Mouse (Mus musculus): ENCODE data around the gene Atp8a1. TPM values are rescaled to one million over a fixed set of nuclear protein-coding genes. Genes with fewer than 3 reads are reported as not detected.

Gene Atp8a1
- total and polyA plus RNA-seq, 3 experiments: 4.4 to 11.2 (median 5.5) TPM

GRCm38 (mm10) chr5:67652468-67652867 is 194.8 kb downstream of the Atp8a1 start:
- dilution Hi-C loops (cut with MboI; ENCODE audit: extremely low pct_ligation_motif_present, extremely low pct_unique_long_range_greater_than_20kb, low sequenced_read_pairs): no loop called here
- Histone ChIP-seq H3K36me3 (replicated peaks in 1 of 2; ENCODE audit: control insufficient read depth in 1 of 2, insufficient read depth in 1 of 2, low read length in 1 of 2) (peaks cover 10 to 40% of the 10 kb centered on the region in 2 experiments), H3K9ac (ENCODE audit: insufficient read depth, low read depth) (no peak overlapping the region)

DNA sequence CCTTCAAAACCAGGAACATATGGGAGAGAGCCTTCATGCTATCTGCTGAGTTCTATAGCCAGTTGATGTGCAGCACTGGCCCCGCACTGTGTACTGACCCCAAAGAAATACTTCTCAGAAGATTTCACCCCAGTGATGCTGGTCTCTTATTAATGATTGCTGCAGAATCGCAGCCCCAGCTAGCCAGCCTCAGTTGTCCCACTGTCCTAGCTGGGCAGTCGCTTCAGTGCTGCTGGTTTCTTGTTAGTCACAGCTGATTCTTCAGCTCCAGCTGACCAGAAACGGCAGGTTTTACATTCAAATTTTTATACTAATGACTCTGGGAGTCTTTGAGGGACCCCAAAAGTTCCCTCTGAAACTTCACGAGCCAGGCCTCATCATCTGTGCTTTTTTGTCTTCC is 197.2 kb downstream of the Atp8a1 start:
- Histone ChIP-seq H3K36me3 (replicated peaks in 1 of 2; ENCODE audit: control insufficient read depth in 1 of 2, insufficient read depth in 1 of 2, low read length in 1 of 2) (peaks cover 14 to 43% of the 10 kb centered on the region in 2 experiments), H3K9ac (ENCODE audit: insufficient read depth, low read depth) (no peak overlapping the region), H3K4me2 (ENCODE audit: insufficient read depth, low read depth, poor library complexity, severe bottlenecking) (no peak overlapping the region), H3K27me3 (replicated peaks) (no peaks in the 10 kb centered on the region), H3K4me3 (replicated peaks in 1 of 3; ENCODE audit: low read depth in 2 of 3, low read length in 2 of 3, poor library complexity in 1 of 3) (no peak overlapping the region), H3K9me3 (replicated peaks; ENCODE audit: low read length) (no peaks in the 10 kb centered on the region), H3K4me1 (ENCODE audit: control insufficient read depth in 1 of 2, insufficient read depth in 2 of 2) (no peaks in the 10 kb centered on the region), H3K79me2 (replicated peaks; ENCODE audit: control insufficient read depth, extremely low read depth, insufficient read depth, poor library complexity, severe bottlenecking) (no peaks in the 10 kb centered on the region), H3K27ac (ENCODE audit: insufficient read depth, low read depth) (no peak overlapping the region)
- dilution Hi-C loops (cut with MboI; ENCODE audit: extremely low pct_ligation_motif_present, extremely low pct_unique_long_range_greater_than_20kb, low sequenced_read_pairs): no loop called here
- DNase-seq (ENCODE audit: extremely low read depth): no peak
- in situ Hi-C loops (cut with MboI; ENCODE audit: low pct_ligation_motif_present, low pct_unique_long_range_greater_than_20kb, low sequenced_read_pairs): no loop called here
- no peak for TF ChIP-seq TCF12 (IDR thresholded peaks at IDR 0.05; ENCODE audit: low read depth, low read length)
- TF ChIP-seq UBTF (IDR thresholded peaks at IDR 0.05; ENCODE audit: low read depth, low read length): no peak
- TF ChIP-seq IRF4 (IDR thresholded peaks at IDR 0.05; ENCODE audit: low read depth, low read length): no peak
- TF ChIP-seq CHD2 (IDR thresholded peaks at IDR 0.05; ENCODE audit: low read length): no peak
- no peak for TF ChIP-seq JUND (conservative IDR thresholded peaks at IDR 0.05; ENCODE audit: low read depth, low read length)
- no peak for TF ChIP-seq EP300 (IDR thresholded peaks at IDR 0.05; ENCODE audit: low read length)
- TF ChIP-seq BHLHE40 (IDR thresholded peaks at IDR 0.05; ENCODE audit: low read depth, low read length): no peak
- no peak for TF ChIP-seq ELF1 (IDR thresholded peaks at IDR 0.05; ENCODE audit: low read depth, low read length)
- no peak for TF ChIP-seq GABPA (IDR thresholded peaks at IDR 0.05; ENCODE audit: insufficient replicate concordance, low read depth, low read length)

More at GRCm38 (mm10) chr5:67652468-67652867, 194.8 kb downstream of the Atp8a1 start:
- Histone ChIP-seq H3K4me3 (replicated peaks in 1 of 3; ENCODE audit: low read depth in 2 of 3, low read length in 2 of 3, poor library complexity in 1 of 3) (no peak overlapping the region), H3K9me3 (replicated peaks; ENCODE audit: low read length) (no peaks in the 10 kb centered on the region), H3K27ac (ENCODE audit: insufficient read depth, low read depth) (no peak overlapping the region), H3K4me2 (ENCODE audit: insufficient read depth, low read depth, poor library complexity, severe bottlenecking) (no peak overlapping the region), H3K79me2 (replicated peaks; ENCODE audit: control insufficient read depth, extremely low read depth, insufficient read depth, poor library complexity, severe bottlenecking) (no peaks in the 10 kb centered on the region), H3K27me3 (replicated peaks) (no peaks in the 10 kb centered on the region), H3K4me1 (ENCODE audit: control insufficient read depth in 1 of 2, insufficient read depth in 2 of 2) (no peaks in the 10 kb centered on the region)
- no peak for DNase-seq (ENCODE audit: extremely low read depth)
- TF ChIP-seq UBTF (IDR thresholded peaks at IDR 0.05; ENCODE audit: low read depth, low read length): no peak
- no peak for TF ChIP-seq MAZ (IDR thresholded peaks at IDR 0.05; ENCODE audit: low read depth, low read length)
- TF ChIP-seq USF2 (conservative IDR thresholded peaks at IDR 0.05; ENCODE audit: low read depth, low read length): no peak
- no peak for TF ChIP-seq MAX (IDR thresholded peaks at IDR 0.05; ENCODE audit: low read length)
- TF ChIP-seq ZC3H11A (IDR thresholded peaks at IDR 0.05; ENCODE audit: low read depth, low read length): no peak
- no peak for TF ChIP-seq ZMIZ1 (IDR thresholded peaks at IDR 0.05; ENCODE audit: low read depth, low read length)
- no peak for TF ChIP-seq TCF12 (IDR thresholded peaks at IDR 0.05; ENCODE audit: low read depth, low read length)
- no peak for TF ChIP-seq CHD1 (IDR thresholded peaks at IDR 0.05; ENCODE audit: low read depth, low read length)
- no peak for TF ChIP-seq IRF4 (IDR thresholded peaks at IDR 0.05; ENCODE audit: low read depth, low read length)
- no peak for TF ChIP-seq NELFE (IDR thresholded peaks at IDR 0.05; ENCODE audit: low read depth, low read length)
- no peak for TF ChIP-seq HCFC1 (IDR thresholded peaks at IDR 0.05; ENCODE audit: low read depth, low read length)
- no peak for TF ChIP-seq BHLHE40 (IDR thresholded peaks at IDR 0.05; ENCODE audit: low read depth, low read length)
- no peak for TF ChIP-seq E2F4 (IDR thresholded peaks at IDR 0.05; ENCODE audit: insufficient replicate concordance, low read depth, low read length)
- TF ChIP-seq ETS1 (conservative IDR thresholded peaks at IDR 0.05; ENCODE audit: low read depth, low read length): no peak
- in situ Hi-C loops (cut with MboI; ENCODE audit: low pct_ligation_motif_present, low pct_unique_long_range_greater_than_20kb, low sequenced_read_pairs): no loop called here

Data from CH12.LX (cell line).